Mouse (Mus musculus): ENCODE measurements at regions not wholly inside any gene's neighbourhood (a gene's known extent, or its start where the extent isn't known, plus 50 kb on each side); places are given as distances from the start of the nearest gene placed in this dataset.

GRCm38 (mm10) chr10:37627900-37628299, 489.2 kb upstream of the Marcks start:
- no peak for ATAC-seq
- Histone ChIP-seq H3K27me3 (replicated peaks; ENCODE audit: control insufficient read depth, insufficient read depth, low read length) (no peaks in the 10 kb centered on the region), H3K9me3 (ENCODE audit: control insufficient read depth, low read length) (no peaks in the 10 kb centered on the region), H3K27ac (ENCODE audit: low read length) (no peak overlapping the region), H3K4me2 (ENCODE audit: low read depth, low read length) (no peak overlapping the region), H3K36me3 (ENCODE audit: control insufficient read depth, insufficient read depth, low read length) (no peaks in the 10 kb centered on the region), H3K4me3 (ENCODE audit: low read length) (no peak overlapping the region), H3K4me1 (ENCODE audit: control insufficient read depth, insufficient read depth, low read length) (no peaks in the 10 kb centered on the region), H3K9ac (ENCODE audit: low read depth, low read length) (no peak overlapping the region)
- WGBS = 76% methylated on average over 3 of the region's 3 CpGs

DNA sequence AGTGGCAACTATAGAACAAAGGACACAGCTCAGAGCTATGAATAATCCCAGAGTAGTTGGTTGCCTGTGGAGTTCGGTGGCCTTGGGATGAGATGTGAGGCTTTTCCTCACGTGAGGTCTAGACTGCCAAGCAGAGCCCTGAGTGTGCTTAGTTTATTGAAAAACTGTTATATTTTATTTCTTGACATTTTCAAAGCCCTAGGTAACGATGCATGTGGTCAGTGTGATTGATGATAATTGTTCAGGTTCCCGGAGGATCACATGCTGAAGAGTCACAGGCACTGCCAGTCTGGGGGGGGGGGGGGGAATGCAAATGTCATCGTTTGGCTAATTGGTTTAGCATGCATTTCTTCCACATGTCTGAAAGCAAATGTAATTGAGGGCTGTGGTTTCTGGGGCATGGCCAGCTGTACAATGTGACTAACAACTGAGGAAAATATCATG, 488.1 kb upstream of the Marcks start:
- no peak for ATAC-seq
- Histone ChIP-seq H3K27me3 (replicated peaks; ENCODE audit: control insufficient read depth, insufficient read depth, low read length) (no peaks in the 10 kb centered on the region), H3K4me2 (ENCODE audit: low read depth, low read length) (no peak overlapping the region), H3K9me3 (ENCODE audit: control insufficient read depth, low read length) (no peaks in the 10 kb centered on the region), H3K9ac (ENCODE audit: low read depth, low read length) (no peak overlapping the region), H3K4me3 (ENCODE audit: low read length) (no peak overlapping the region), H3K27ac (ENCODE audit: low read length) (no peak overlapping the region), H3K36me3 (ENCODE audit: control insufficient read depth, insufficient read depth, low read length) (no peaks in the 10 kb centered on the region), H3K4me1 (ENCODE audit: control insufficient read depth, insufficient read depth, low read length) (no peaks in the 10 kb centered on the region)
- 44% methylated on average over 5 of the region's 5 CpGs for WGBS

GRCm38 (mm10) chr10:37625972-37626757, 487.4 kb upstream of the Marcks start:
- Histone ChIP-seq H3K4me3 (ENCODE audit: low read length) (no peak overlapping the region), H3K9ac (ENCODE audit: low read depth, low read length) (no peak overlapping the region), H3K4me2 (ENCODE audit: low read depth, low read length) (no peak overlapping the region), H3K4me1 (ENCODE audit: control insufficient read depth, insufficient read depth, low read length) (no peaks in the 10 kb centered on the region), H3K36me3 (ENCODE audit: control insufficient read depth, insufficient read depth, low read length) (no peaks in the 10 kb centered on the region), H3K9me3 (ENCODE audit: control insufficient read depth, low read length) (no peaks in the 10 kb centered on the region), H3K27ac (ENCODE audit: low read length) (no peak overlapping the region), H3K27me3 (replicated peaks; ENCODE audit: control insufficient read depth, insufficient read depth, low read length) (no peaks in the 10 kb centered on the region)
- WGBS = 43% methylated on average over 1 of the region's 1 CpGs
- ATAC-seq = no peak

DNA sequence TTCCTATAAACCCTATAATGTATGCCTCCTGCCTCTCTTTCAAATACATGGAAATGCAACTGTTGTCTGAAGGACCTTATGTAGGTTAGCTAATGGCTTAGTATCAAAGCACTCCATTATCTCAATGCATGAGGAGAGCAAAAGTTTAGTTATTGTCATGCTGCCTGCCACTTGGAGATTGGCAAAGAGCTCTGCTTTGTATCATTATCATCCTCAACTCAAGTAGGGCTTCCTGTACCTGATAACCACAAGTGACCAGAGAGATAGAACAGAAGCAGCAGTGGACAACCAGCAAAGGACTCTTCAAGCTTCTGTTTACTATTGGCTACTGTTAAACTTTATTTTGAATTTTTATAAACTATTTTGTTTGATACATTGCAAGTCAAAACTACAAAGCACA, 484.3 kb upstream of the Marcks start:
- Histone ChIP-seq H3K4me2 (ENCODE audit: low read depth, low read length) (no peak overlapping the region), H3K27ac (ENCODE audit: low read length) (no peak overlapping the region), H3K36me3 (ENCODE audit: control insufficient read depth, insufficient read depth, low read length) (no peaks in the 10 kb centered on the region), H3K9me3 (ENCODE audit: control insufficient read depth, low read length) (no peaks in the 10 kb centered on the region), H3K27me3 (replicated peaks; ENCODE audit: control insufficient read depth, insufficient read depth, low read length) (no peaks in the 10 kb centered on the region), H3K4me1 (ENCODE audit: control insufficient read depth, insufficient read depth, low read length) (no peaks in the 10 kb centered on the region), H3K9ac (ENCODE audit: low read depth, low read length) (no peak overlapping the region), H3K4me3 (ENCODE audit: low read length) (no peak overlapping the region)
- ATAC-seq = no peak

GRCm38 (mm10) chr10:37618606-37619005, 479.9 kb upstream of the Marcks start:
- H3K36me3 ChIP-seq (ENCODE audit: control insufficient read depth, insufficient read depth, low read length) = no peaks in the 10 kb centered on the region
- no peaks in the 10 kb centered on the region for H3K27me3 ChIP-seq (replicated peaks; ENCODE audit: control insufficient read depth, insufficient read depth, low read length)
- no peak overlapping the region for H3K4me3 ChIP-seq (ENCODE audit: low read length)
- H3K4me2 ChIP-seq (ENCODE audit: low read depth, low read length) = no peak overlapping the region
- H3K9ac ChIP-seq (ENCODE audit: low read depth, low read length) = no peak overlapping the region
- WGBS = 83% methylated on average over 1 of the region's 1 CpGs
- H3K4me1 ChIP-seq (ENCODE audit: control insufficient read depth, insufficient read depth, low read length) = peaks cover 2% of the 10 kb centered on the region; the same call in 1 of the 2 replicates
- H3K9me3 ChIP-seq (ENCODE audit: control insufficient read depth, low read length) = no peaks in the 10 kb centered on the region
- no peak for ATAC-seq
- no peak overlapping the region for H3K27ac ChIP-seq (ENCODE audit: low read length)

DNA sequence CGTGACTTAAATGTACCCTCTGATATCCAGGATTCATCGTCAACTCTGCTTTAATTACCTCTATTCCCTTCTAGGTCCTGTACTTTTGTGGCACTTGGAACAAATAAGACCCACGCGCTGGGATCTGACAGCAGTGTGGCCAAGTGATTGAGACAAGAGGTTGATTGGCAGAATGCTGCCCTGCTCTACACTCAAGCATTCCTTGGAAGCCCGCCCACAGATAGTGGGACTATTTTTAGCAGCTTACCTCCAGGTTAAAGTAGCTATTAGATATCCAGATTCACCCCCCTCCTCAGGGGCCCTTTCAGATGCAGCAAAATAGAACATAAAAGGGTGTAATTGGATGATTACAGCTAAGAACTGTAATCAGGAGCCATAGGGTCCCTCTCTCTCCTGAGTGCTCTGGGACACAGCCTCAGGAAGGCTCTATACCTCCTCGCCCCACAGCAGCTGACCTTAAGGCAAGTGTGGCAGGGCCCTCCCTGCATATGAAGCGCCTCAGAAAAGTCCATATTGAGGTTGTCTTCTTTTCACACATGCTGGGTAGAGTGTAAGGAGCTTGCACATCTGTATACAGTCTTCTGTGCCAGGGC, 479.1 kb upstream of the Marcks start:
- 82% methylated on average over 7 of the region's 7 CpGs for WGBS
- no peaks in the 10 kb centered on the region for H3K9me3 ChIP-seq (ENCODE audit: control insufficient read depth, low read length)
- no peak for ATAC-seq
- H3K4me3 ChIP-seq (ENCODE audit: low read length) = no peak overlapping the region
- H3K36me3 ChIP-seq (ENCODE audit: control insufficient read depth, insufficient read depth, low read length) = no peaks in the 10 kb centered on the region
- no peak overlapping the region for H3K9ac ChIP-seq (ENCODE audit: low read depth, low read length)
- no peaks in the 10 kb centered on the region for H3K27me3 ChIP-seq (replicated peaks; ENCODE audit: control insufficient read depth, insufficient read depth, low read length)
- H3K4me1 ChIP-seq (ENCODE audit: control insufficient read depth, insufficient read depth, low read length) = peaks cover 2% of the 10 kb centered on the region; the same call in 1 of the 2 replicates
- no peak overlapping the region for H3K4me2 ChIP-seq (ENCODE audit: low read depth, low read length)
- H3K27ac ChIP-seq (ENCODE audit: low read length) = no peak overlapping the region

GRCm38 (mm10) chr10:37615926-37616691, 477.4 kb upstream of the Marcks start:
- no peak overlapping the region for H3K4me3 ChIP-seq (ENCODE audit: low read length)
- H3K9ac ChIP-seq (ENCODE audit: low read depth, low read length) = no peak overlapping the region
- H3K4me2 ChIP-seq (ENCODE audit: low read depth, low read length) = no peak overlapping the region
- no peaks in the 10 kb centered on the region for H3K9me3 ChIP-seq (ENCODE audit: control insufficient read depth, low read length)
- 62% methylated on average over 4 of the region's 4 CpGs for WGBS
- H3K36me3 ChIP-seq (ENCODE audit: control insufficient read depth, insufficient read depth, low read length) = no peaks in the 10 kb centered on the region
- H3K4me1 ChIP-seq (ENCODE audit: control insufficient read depth, insufficient read depth, low read length) = peaks cover 2% of the 10 kb centered on the region; the same call in 1 of the 2 replicates
- H3K27ac ChIP-seq (ENCODE audit: low read length) = no peak overlapping the region
- peak; percentile 44; the same call in 1 of the 2 replicates for ATAC-seq
- H3K27me3 ChIP-seq (replicated peaks; ENCODE audit: control insufficient read depth, insufficient read depth, low read length) = no peaks in the 10 kb centered on the region

- Histone ChIP-seq H3K36me3 (ENCODE audit: control insufficient read depth, insufficient read depth, low read length) (no peaks in the 10 kb centered on the region), H3K27ac (ENCODE audit: low read length) (no peak overlapping the region), H3K4me3 (ENCODE audit: low read length) (no peak overlapping the region), H3K27me3 (replicated peaks; ENCODE audit: control insufficient read depth, insufficient read depth, low read length) (no peaks in the 10 kb centered on the region), H3K4me1 (ENCODE audit: control insufficient read depth, insufficient read depth, low read length) (peaks cover 2% of the 10 kb centered on the region; the same call in 1 of the 2 replicates), H3K9ac (ENCODE audit: low read depth, low read length) (no peak overlapping the region), H3K9me3 (ENCODE audit: control insufficient read depth, low read length) (no peaks in the 10 kb centered on the region), H3K4me2 (ENCODE audit: low read depth, low read length) (no peak overlapping the region)
- WGBS = 67% methylated on average over 1 of the region's 1 CpGs
- ATAC-seq = no peak
Observed at GRCm38 (mm10) chr10:37613936-37614335, 475.2 kb upstream of the Marcks start.

DNA sequence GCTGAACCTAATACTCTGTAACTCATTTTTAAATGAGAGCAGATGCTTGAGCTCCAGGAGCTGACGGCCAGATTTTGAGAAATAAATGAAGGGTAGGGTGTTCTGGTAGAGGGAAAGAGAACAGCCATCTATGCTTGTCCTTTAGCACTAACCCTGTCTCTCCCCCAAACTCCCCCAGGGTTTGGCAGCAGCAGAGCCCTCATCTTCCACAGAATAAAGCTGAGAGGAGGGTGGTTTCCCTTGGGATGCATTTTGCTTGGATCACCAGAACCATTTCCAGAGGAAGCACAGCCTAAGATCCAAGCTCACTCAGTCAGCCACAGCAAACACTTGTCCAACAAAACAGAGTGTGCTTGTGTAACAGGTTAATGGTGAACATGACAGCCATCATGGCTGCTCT, 464.8 kb upstream of the Marcks start:
- H3K36me3 ChIP-seq (ENCODE audit: control insufficient read depth, insufficient read depth, low read length) = no peaks in the 10 kb centered on the region
- 49% methylated on average over 1 of the region's 1 CpGs for WGBS
- H3K27ac ChIP-seq (ENCODE audit: low read length) = no peak overlapping the region
- H3K9me3 ChIP-seq (ENCODE audit: control insufficient read depth, low read length) = no peaks in the 10 kb centered on the region
- H3K4me1 ChIP-seq (ENCODE audit: control insufficient read depth, insufficient read depth, low read length) = no peaks in the 10 kb centered on the region
- H3K4me2 ChIP-seq (ENCODE audit: low read depth, low read length) = no peak overlapping the region
- H3K4me3 ChIP-seq (ENCODE audit: low read length) = no peak overlapping the region
- no peak overlapping the region for H3K9ac ChIP-seq (ENCODE audit: low read depth, low read length)
- H3K27me3 ChIP-seq (replicated peaks; ENCODE audit: control insufficient read depth, insufficient read depth, low read length) = no peaks in the 10 kb centered on the region
- no peak for ATAC-seq

All from intestine, embryonic 16.5 days (tissue).